In the genomic region with DNA sequence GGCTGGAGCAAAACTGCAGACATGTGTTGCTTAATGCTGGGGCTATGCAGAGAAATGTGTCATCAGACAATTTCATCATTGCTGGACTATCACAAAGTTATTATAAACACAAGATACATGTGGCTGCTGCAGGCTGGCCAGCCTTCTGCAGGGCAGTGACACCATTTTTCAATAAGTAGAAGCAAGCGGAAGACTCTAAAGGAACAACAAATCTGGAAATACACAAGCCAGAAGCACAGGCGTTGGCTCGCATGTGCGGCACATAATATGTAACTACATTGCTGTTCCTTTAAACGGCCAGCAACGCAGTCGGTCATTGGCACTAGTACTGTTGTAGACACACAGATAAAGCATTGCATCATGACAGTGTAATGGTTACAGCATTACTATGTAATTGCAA, we compare ENCODE assay signal across 19 mouse cellular contexts.
A peak's percentile ranks its signal among the peaks of the same experiment; 100 is the strongest.
DNase-seq lines count a peak whose midpoint lies in the region; ATAC-seq lines count a peak whose summit lies in the region.
"Had no signal": no experiment of that assay in that cellular context is flagged by ENCODE, and none has a peak within 500 bp of the region (broad histone marks: within the 10 kb centered on the region; RNA-seq: fewer than 3 reads in every experiment).

No protein-coding gene starts in this region.

- no peak overlapping the region for H3K9ac ChIP-seq in lung, embryonic 15.5 days
- H3K9ac ChIP-seq: embryonic facial prominence, embryonic 13.5 days; forebrain, embryonic 12.5 days; heart, embryonic 13.5 days had no signal

- no peak overlapping the region for H3K27ac ChIP-seq in lung, embryonic 15.5 days
- H3K27ac ChIP-seq: embryonic facial prominence, embryonic 13.5 days; forebrain, embryonic 12.5 days; heart, embryonic 13.5 days had no signal

- H3K9me3 ChIP-seq in lung, embryonic 15.5 days: no peaks in the 10 kb centered on the region
- H3K9me3 ChIP-seq: embryonic facial prominence, embryonic 13.5 days; forebrain, embryonic 12.5 days; heart, embryonic 13.5 days had no signal

- WGBS in lung, embryonic 15.5 days: 45% methylated on average over 7 of the region's 7 CpGs

- ATAC-seq in lung, embryonic 15.5 days (ENCODE audit: borderline replicate concordance, extremely low read depth, low FRiP score, low TSS enrichment): peak; percentile 79
- ATAC-seq: forebrain, embryonic 16.5 days; hindbrain, embryonic 16.5 days; Patski had no signal

- no peaks in the 10 kb centered on the region for H3K36me3 ChIP-seq in lung, embryonic 15.5 days
- H3K36me3 ChIP-seq: embryonic facial prominence, embryonic 13.5 days; forebrain, embryonic 12.5 days; heart, embryonic 13.5 days had no signal

- no peak overlapping the region for H3K4me3 ChIP-seq in lung, embryonic 15.5 days
- H3K4me3 ChIP-seq: embryonic facial prominence, embryonic 13.5 days; forebrain, embryonic 12.5 days; heart, embryonic 13.5 days had no signal

- no peak overlapping the region for H3K4me2 ChIP-seq in lung, embryonic 15.5 days
- H3K4me2 ChIP-seq: embryonic facial prominence, embryonic 13.5 days; forebrain, embryonic 12.5 days; heart, embryonic 13.5 days had no signal

- no peaks in the 10 kb centered on the region for H3K27me3 ChIP-seq in lung, embryonic 15.5 days
- H3K27me3 ChIP-seq: embryonic facial prominence, embryonic 13.5 days; forebrain, embryonic 12.5 days; heart, embryonic 13.5 days; Patski had no signal

- H3K4me1 ChIP-seq in lung, embryonic 15.5 days: 0 out of 2 replicates have a peak, but pooled peaks cover 3% of the 10 kb centered on the region
- H3K4me1 ChIP-seq: forebrain, embryonic 12.5 days; heart, embryonic 13.5 days had no signal

- DNase-seq in adrenal gland, postnatal 14 days: peak; percentile 12
- DNase-seq in adrenal gland, postnatal 36 days: no peak
- no peak for DNase-seq in lung, postnatal 4 days
- DNase-seq in adipocyte (ENCODE audit: low spot score): peak; percentile 16
- no peak for DNase-seq in right cerebral cortex, postnatal 25 days
- DNase-seq in left cerebral cortex, adult 11 months (ENCODE audit: low spot score): no peak
- DNase-seq: adrenal gland, adult 8-10 months; cerebellum, adult 18-20 months; cerebellum, adult 9-11 months; cerebellum, postnatal 36 days; gastrocnemius, postnatal 10 days; heart, postnatal 36 days had no signal

Comparison
In these comparisons a context has a peak if more than half of its experiments do, and no peak if none do; other contexts are left out.
1. DNase-seq: peak in adrenal gland, postnatal 14 days (single experiment) and adipocyte (single experiment); none in adrenal gland, postnatal 36 days (0 of 2), lung, postnatal 4 days (0 of 2), right cerebral cortex, postnatal 25 days (single experiment) and left cerebral cortex, adult 11 months (single experiment).